Mouse (Mus musculus) brain, adult 2 months (tissue): ENCODE measurements around the gene Igf2r.
A peak's percentile ranks its signal among the peaks of the same experiment; 100 is the strongest.

Experiments
- DNase-seq: peaks from one replicate; pipeline ENCODE4 v3.0.0; 2011; ENCODE audit warnings: low read depth, low spot score

Gene Igf2r

GRCm38 (mm10) chr17:12782861-12783847 is 13.7 kb upstream of the Igf2r start:
- peak; percentile 59 for DNase-seq

- DNase-seq = no peak
These were observed 11.6 kb upstream of the Igf2r start for GRCm38 (mm10) chr17:12781101-12781500.

- no peak for DNase-seq
These were observed 10.7 kb upstream of the Igf2r start for GRCm38 (mm10) chr17:12780125-12780524.

- no peak for DNase-seq
These were observed 10.0 kb upstream of the Igf2r start for GRCm38 (mm10) chr17:12779442-12779841.

GRCm38 (mm10) chr17:12773956-12774355 is 4.5 kb upstream of the Igf2r start:
- DNase-seq = no peak

- DNase-seq = no peak
These were observed 1.0 kb upstream of the Igf2r start for GRCm38 (mm10) chr17:12770500-12770899.

- no peak for DNase-seq
These were observed 767 bp downstream of the Igf2r start for GRCm38 (mm10) chr17:12768415-12769379.

GRCm38 (mm10) chr17:12767294-12767852 is 2.1 kb downstream of the Igf2r start:
- no peak for DNase-seq

GRCm38 (mm10) chr17:12763412-12763811 is 6.1 kb downstream of the Igf2r start:
- DNase-seq = peak; percentile 61

GRCm38 (mm10) chr17:12760355-12761146 is 8.9 kb downstream of the Igf2r start:
- no peak for DNase-seq

- no peak for DNase-seq
These were observed 9.8 kb downstream of the Igf2r start for GRCm38 (mm10) chr17:12759646-12760074.

- peak; percentile 60 for DNase-seq
These were observed 10.6 kb downstream of the Igf2r start for GRCm38 (mm10) chr17:12758701-12759455.

- peak; percentile 98 for DNase-seq
These were observed 11.5 kb downstream of the Igf2r start for GRCm38 (mm10) chr17:12757990-12758389.

GRCm38 (mm10) chr17:12757161-12757560 is 12.3 kb downstream of the Igf2r start:
- peak; percentile 72 for DNase-seq

GRCm38 (mm10) chr17:12755951-12756350 is 13.5 kb downstream of the Igf2r start:
- no peak for DNase-seq

- no peak for DNase-seq
These were observed 14.3 kb downstream of the Igf2r start for GRCm38 (mm10) chr17:12755146-12755545.

GRCm38 (mm10) chr17:12754243-12755007 is 15.0 kb downstream of the Igf2r start:
- DNase-seq = no peak

- DNase-seq = no peak
These were observed 16.4 kb downstream of the Igf2r start for GRCm38 (mm10) chr17:12753050-12753449.

GRCm38 (mm10) chr17:12751641-12752040 is 17.8 kb downstream of the Igf2r start:
- no peak for DNase-seq
